Mouse (Mus musculus) heart, embryonic 10.5 days (tissue): Measurements from ENCODE around the gene Dna2. TPM values are rescaled to one million over a fixed set of nuclear protein-coding genes. Genes with fewer than 3 reads are reported as not detected.
A peak's percentile ranks its signal among the peaks of the same experiment; 100 is the strongest.

Source experiments
- DNase-seq: peaks from one replicate; pipeline ENCODE4 v3.0.0-alpha.2; 2017; ENCODE audit warnings: low spot score
- H3K27ac ChIP-seq: fragments of 300-500 bp; sonication (generic); 2 replicates; pipeline ENCODE4 v1.5.1; 2016; ENCODE audit warnings: mild to moderate bottlenecking
- H3K27me3 ChIP-seq: fragments of 300-500 bp; sonication (generic); 2 replicates; pipeline ENCODE4 v1.6.1; 2016; ENCODE audit warnings: mild to moderate bottlenecking; ENCODE audit not compliant: poor library complexity, insufficient read depth, severe bottlenecking
- H3K36me3 ChIP-seq: fragments of 300-500 bp; sonication (generic); 2 replicates; pipeline ENCODE4 v1.6.1; 2016; ENCODE audit warnings: mild to moderate bottlenecking, moderate library complexity
- H3K4me1 ChIP-seq: fragments of 300-500 bp; sonication (generic); 2 replicates; pipeline ENCODE4 v1.6.1; 2016; ENCODE audit warnings: mild to moderate bottlenecking
- H3K4me3 ChIP-seq: fragments of 300-500 bp; sonication (generic); 2 replicates; pipeline ENCODE4 v1.5.1; 2016; ENCODE audit warnings: mild to moderate bottlenecking, moderate library complexity
- H3K9me3 ChIP-seq: fragments of 300-500 bp; sonication (generic); 2 replicates; pipeline ENCODE4 v1.6.1; 2016; ENCODE audit warnings: mild to moderate bottlenecking, moderate library complexity
- WGBS: fragments of 180-500 bp; shearing (Covaris S2); methylation state at CpG from one replicate; pipeline ENCODE4 v1.1.7; 2016; 5-methylcytosine and 5-hydroxymethylcytosine counted together
- polyA plus RNA-seq: library from polyadenylated mRNA; unstranded; fragments of >200 nt; fragmentation: Nextera tagmentation; extraction: Ambion mirVana; gene quantifications from 2 replicates; pipeline ENCODE4 v1.2.1, GENCODE M21; 2016

Dna2 gene
- polyA plus RNA-seq, 1 experiment from 2014 or later, result 31.7 TPM

DNA sequence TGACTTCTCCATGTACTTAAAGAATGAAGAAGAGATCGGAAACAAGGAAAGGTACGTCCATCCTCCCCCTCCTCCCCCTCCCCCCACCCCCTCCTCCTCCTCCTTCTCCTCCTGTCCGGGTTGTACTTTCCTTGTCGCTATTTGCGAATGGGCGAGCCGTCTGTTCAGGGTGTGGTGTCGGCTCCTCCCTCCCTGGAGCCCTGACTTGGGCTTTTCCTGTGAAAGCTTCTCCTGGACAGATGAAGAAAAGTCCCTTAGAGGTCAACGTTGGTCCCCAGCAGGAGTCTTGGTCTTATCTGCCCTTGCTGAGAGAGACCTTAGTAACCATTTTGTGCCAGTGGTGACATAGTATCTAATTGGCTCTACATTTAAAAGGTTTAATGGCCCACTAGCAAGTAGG lies 47.2 kb downstream of the Dna2 start:
- Histone ChIP-seq H3K9me3 (no peaks in the 10 kb centered on the region), H3K4me3 (no peak overlapping the region), H3K36me3 (peaks cover 94% of the 10 kb centered on the region), H3K27me3 (no peaks in the 10 kb centered on the region), H3K4me1 (no peaks in the 10 kb centered on the region), H3K27ac (no peak overlapping the region)
- WGBS, result 73% methylated on average over 8 of the region's 9 CpGs
- DNase-seq, result no peak

DNA sequence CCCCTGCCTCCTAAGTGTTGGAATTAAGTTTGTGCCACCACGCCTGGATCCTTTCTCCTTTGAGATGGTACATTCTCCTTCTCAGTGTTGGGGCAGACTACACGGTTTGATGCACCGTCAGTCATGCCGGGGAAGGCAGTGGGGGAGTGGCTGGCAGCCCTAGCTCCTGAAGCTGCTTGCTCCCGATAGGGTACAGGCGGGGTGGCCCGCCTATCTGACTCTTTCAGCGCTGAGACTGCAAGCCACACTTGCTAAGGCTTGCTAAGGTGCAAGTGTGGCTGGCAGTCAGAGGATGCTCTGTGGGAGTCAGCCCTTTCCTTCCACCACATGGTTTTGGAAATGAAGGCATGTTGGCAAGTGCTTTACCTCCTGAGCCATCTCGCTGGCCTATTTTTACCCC lies 53.8 kb downstream of the Dna2 start:
- peaks cover 92% of the 10 kb centered on the region for H3K36me3 ChIP-seq
- 71% methylated on average over 9 of the region's 9 CpGs for WGBS

DNA sequence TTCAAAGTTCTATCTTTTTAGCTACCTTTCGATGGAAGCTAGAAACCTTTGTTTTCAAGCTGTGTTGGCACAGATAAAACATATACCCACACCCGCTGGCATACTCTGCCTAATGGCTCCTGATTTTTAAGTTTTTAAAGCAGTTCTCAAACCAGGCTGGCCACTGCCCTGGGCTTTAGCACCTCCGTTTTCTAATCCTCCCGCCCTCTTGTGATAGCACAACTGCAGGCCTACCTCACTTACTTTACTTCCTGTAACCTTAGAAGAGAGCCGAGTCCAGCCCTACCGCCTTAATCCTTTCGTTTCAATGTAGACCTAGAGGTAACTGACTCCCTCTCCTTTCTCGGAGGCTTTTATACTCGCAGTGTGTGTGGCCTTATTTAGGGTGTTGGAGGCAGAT lies 56.4 kb downstream of the Dna2 start:
- Histone ChIP-seq H3K4me3 (no peak overlapping the region), H3K27me3 (no peaks in the 10 kb centered on the region), H3K36me3 (peaks cover 93% of the 10 kb centered on the region), H3K27ac (no peak overlapping the region), H3K9me3 (no peaks in the 10 kb centered on the region), H3K4me1 (no peaks in the 10 kb centered on the region)
- WGBS, result 69% methylated on average over 9 of the region's 9 CpGs
- DNase-seq, result no peak

More for the DNA sequence above, 53.8 kb downstream of the Dna2 start:
- Histone ChIP-seq H3K27me3 (no peaks in the 10 kb centered on the region), H3K4me3 (no peak overlapping the region), H3K27ac (no peak overlapping the region), H3K9me3 (no peaks in the 10 kb centered on the region), H3K4me1 (no peaks in the 10 kb centered on the region)
- DNase-seq, result no peak

DNA sequence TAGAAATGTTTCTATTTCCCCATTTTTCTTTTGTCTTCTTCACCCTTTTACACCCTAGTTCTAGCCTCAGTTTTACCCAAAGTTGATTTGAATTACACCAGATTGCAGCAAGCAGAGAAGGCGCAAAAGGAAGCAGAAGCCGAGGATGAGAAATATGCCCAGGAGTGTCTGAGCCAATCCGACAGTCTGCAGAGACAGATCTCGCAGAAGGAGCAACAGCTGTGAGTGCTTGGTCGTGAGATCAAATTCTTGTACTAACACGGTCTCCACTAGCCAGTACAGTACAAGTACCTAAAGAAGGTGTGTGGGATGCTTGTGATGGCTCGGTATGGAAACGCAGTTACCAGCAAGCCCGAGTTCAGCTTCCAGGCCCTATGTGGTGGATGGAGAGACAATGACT lies 57.7 kb downstream of the Dna2 start:
- Histone ChIP-seq H3K4me3 (no peak overlapping the region), H3K27me3 (no peaks in the 10 kb centered on the region), H3K9me3 (no peaks in the 10 kb centered on the region), H3K36me3 (peaks cover 93% of the 10 kb centered on the region), H3K27ac (no peak overlapping the region), H3K4me1 (no peaks in the 10 kb centered on the region)
- DNase-seq, result no peak
- WGBS, result 88% methylated on average over 9 of the region's 9 CpGs

DNA sequence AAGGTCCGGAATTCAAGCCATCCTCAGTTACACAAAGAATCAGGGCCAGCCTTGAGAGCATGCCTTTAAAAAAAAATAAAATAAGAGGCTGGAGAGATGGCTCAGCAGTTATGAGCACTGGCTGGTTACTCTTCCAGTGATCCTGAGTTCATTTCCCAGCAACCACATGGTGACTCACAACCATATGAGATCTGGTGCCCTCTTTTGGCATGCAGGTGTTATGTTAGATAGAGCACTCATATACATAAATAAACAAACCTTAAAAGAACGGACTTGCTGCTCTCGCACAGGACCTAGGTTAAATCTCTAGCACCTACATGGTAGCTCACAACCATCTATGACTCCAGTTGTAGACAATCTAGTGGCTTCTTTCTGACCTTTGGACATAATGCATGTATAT lies 61.4 kb downstream of the Dna2 start:
- peaks cover 93% of the 10 kb centered on the region for H3K36me3 ChIP-seq
- no peaks in the 10 kb centered on the region for H3K9me3 ChIP-seq
- no peak overlapping the region for H3K4me3 ChIP-seq
- H3K27me3 ChIP-seq, result no peaks in the 10 kb centered on the region
- no peak overlapping the region for H3K27ac ChIP-seq
- no peaks in the 10 kb centered on the region for H3K4me1 ChIP-seq
- DNase-seq, result no peak
- 75% methylated on average over 3 of the region's 3 CpGs for WGBS

DNA sequence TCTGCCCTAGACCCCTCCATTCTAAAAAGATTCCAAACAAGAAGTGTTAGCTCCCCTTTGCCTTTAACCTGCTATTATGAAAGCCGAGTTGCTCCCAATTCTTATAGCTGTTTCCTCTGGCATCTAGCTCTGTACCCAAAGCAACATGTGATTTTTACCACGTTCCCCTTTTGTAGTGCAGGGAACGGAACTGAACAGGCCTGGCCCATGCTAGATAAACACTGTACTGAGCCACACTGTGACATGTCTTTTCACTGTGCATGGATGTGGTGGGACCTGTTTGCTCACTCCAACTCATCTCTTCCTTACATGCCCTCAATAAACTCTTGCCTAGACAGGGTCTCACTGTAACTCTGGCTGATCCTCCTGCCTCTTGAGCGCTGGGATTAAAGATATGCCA lies 63.4 kb downstream of the Dna2 start:
- no peaks in the 10 kb centered on the region for H3K27me3 ChIP-seq
- no peak overlapping the region for H3K27ac ChIP-seq
- no peak overlapping the region for H3K4me3 ChIP-seq
- no peak for DNase-seq
- H3K9me3 ChIP-seq, result no peaks in the 10 kb centered on the region
- 85% methylated on average over 4 of the region's 4 CpGs for WGBS
- no peaks in the 10 kb centered on the region for H3K4me1 ChIP-seq
- peaks cover 94% of the 10 kb centered on the region for H3K36me3 ChIP-seq

DNA sequence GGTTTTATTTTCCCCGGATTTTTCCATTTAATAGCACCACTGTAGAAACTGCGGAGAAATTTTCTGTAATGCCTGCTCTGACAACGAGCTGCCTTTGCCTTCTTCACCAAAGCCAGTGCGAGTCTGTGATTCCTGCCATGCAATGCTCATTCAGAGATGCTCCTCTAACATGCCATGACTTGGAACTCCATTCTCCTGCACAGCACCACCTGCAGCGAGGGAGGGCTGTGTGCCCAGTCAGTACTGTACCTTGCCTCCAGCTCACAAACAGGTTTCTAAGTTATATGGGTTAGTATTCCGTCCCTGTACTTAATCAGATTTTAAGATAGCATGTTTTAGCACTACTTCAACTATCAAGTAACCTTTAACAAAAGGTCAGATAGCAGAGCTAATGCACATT lies 64.7 kb downstream of the Dna2 start:
- WGBS, result 86% methylated on average over 6 of the region's 6 CpGs

DNA sequence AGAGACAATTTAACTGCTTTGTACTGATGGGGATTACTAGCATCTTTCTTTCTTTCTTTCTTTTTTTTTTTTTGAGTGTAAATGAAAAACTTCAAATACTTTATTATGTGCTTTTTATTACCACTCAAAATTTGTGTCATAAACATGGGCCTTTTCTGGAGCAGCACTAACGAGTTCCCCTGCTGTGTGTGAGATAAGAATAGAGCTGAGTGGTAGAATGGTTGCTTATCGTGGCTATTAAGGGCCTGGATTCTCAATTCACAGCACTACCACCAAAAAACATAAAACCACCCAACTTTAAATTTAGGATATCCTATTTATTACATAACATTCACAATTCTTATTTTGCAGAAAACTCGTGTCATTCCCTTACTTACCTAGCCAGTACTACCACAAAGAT lies 66.7 kb downstream of the Dna2 start:
- no peaks in the 10 kb centered on the region for H3K27me3 ChIP-seq
- WGBS, result 76% methylated on average over 3 of the region's 3 CpGs
- peaks cover 93% of the 10 kb centered on the region for H3K36me3 ChIP-seq
- no peak overlapping the region for H3K4me3 ChIP-seq
- no peak overlapping the region for H3K27ac ChIP-seq
- H3K9me3 ChIP-seq, result no peaks in the 10 kb centered on the region
- DNase-seq, result no peak
- H3K4me1 ChIP-seq, result no peaks in the 10 kb centered on the region

More for the DNA sequence above, 64.7 kb downstream of the Dna2 start:
- Histone ChIP-seq H3K36me3 (peaks cover 95% of the 10 kb centered on the region), H3K27me3 (no peaks in the 10 kb centered on the region), H3K27ac (no peak overlapping the region), H3K4me1 (no peaks in the 10 kb centered on the region), H3K9me3 (no peaks in the 10 kb centered on the region), H3K4me3 (no peak overlapping the region)
- no peak for DNase-seq

DNA sequence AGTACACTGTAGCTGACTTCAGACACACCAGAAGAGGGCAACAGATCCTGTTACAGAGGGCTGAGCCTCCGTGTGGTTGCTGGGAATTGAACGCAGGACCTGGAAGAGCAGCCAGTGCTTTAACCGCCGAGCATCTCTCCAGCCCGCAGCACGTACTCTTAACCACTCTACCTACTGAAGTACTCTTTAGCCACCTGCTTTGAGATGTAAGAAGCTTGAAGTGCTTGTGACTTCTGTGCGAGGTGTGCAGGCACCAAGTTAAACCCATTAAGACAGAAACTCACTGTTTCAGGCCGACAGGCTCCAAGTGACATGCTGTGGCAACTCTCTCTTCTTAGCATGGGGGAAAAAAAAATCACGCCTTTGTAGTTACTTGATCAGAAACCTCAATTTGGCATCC lies 67.3 kb downstream of the Dna2 start:
- H3K27ac ChIP-seq, result no peak overlapping the region
- H3K36me3 ChIP-seq, result peaks cover 90% of the 10 kb centered on the region
- no peaks in the 10 kb centered on the region for H3K4me1 ChIP-seq
- no peak overlapping the region for H3K4me3 ChIP-seq
- WGBS, result 87% methylated on average over 9 of the region's 9 CpGs
- no peaks in the 10 kb centered on the region for H3K27me3 ChIP-seq
- DNase-seq, result no peak
- H3K9me3 ChIP-seq, result no peaks in the 10 kb centered on the region

DNA sequence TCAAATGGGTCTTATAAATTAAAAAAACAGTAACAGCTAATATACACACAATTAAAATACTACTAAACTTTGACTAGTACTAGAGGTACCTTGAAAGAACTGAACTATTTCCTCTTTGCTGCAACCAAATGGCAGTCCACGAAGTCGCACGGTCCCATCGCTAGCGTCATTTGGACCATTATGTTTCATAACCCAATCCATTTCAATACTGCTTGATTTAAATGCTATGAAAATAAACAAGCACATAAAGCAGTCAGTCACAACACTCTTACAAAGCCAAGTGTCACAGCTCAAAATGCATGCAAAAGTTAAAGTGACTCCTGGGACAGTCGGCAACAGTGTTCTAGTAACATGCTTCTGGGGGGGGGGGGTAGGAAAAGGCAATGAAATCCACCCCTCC lies 72.5 kb downstream of the Dna2 start:
- Histone ChIP-seq H3K9me3 (no peaks in the 10 kb centered on the region), H3K27ac (no peak overlapping the region), H3K36me3 (peaks cover 42% of the 10 kb centered on the region), H3K4me1 (peaks cover 11% of the 10 kb centered on the region), H3K4me3 (no peak overlapping the region), H3K27me3 (no peaks in the 10 kb centered on the region)
- WGBS, result 93% methylated on average over 6 of the region's 6 CpGs
- no peak for DNase-seq

DNA sequence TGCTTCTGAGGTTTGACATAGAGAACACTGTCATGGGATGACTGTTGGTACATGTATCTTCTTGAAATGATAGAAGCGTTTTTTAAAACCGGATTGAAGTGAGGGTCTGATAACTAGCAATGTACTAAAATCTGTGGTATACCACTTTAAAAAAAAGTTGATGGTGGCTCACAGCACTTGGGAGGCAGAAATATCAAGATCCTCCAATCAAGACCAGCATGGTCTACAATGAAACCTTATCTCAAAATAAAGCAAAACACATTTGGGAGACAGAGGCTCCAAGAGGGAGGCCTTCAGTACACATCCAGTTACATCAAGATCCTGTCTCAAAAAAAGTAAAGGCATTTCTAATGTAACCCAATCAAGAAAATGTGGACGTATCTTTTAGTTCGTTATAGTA lies 74.9 kb downstream of the Dna2 start:
- H3K36me3 ChIP-seq, result peaks cover 18% of the 10 kb centered on the region
- H3K4me1 ChIP-seq, result peaks cover 14% of the 10 kb centered on the region
- no peak for DNase-seq
- H3K27me3 ChIP-seq, result no peaks in the 10 kb centered on the region
- H3K4me3 ChIP-seq, result peak overlapping the region; percentile 89
- H3K27ac ChIP-seq, result no peak overlapping the region
- H3K9me3 ChIP-seq, result no peaks in the 10 kb centered on the region
- WGBS, result 66% methylated on average over 4 of the region's 4 CpGs

DNA sequence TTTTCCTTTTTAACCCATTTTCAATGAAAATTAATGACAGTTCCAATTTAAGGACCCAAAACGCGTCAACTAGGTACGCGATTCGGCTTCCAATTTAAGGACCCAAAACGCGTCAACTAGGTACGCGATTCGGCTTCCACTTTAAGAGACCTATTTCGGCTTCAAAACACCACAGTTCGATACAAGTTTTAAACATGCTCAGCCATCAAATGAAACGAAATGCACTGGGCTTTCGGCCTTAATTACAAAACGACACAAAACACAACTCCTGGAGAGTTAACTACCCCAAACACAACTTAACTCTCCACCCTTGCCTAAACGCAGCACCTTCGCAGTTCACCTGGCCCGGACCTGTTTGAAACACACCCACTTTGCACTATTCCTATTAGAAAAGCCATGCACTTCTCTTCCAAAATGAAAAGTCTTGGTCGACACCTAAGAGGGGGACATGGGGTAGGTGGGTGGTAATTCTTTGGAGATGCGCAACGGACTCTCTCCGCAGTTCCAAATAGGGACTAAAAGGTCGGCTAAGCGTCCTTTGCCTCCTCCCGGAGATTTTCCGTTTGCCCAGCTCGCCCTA lies 75.8 kb downstream of the Dna2 start:
- peak overlapping the region; percentile 89 for H3K4me3 ChIP-seq
- H3K36me3 ChIP-seq, result peaks cover 8% of the 10 kb centered on the region
- no peak for DNase-seq
- peaks cover 14% of the 10 kb centered on the region for H3K4me1 ChIP-seq
- H3K27ac ChIP-seq, result peak overlapping the region; percentile 100
- no peaks in the 10 kb centered on the region for H3K9me3 ChIP-seq
- H3K27me3 ChIP-seq, result no peaks in the 10 kb centered on the region
- under 1% methylated on average over 27 of the region's 27 CpGs for WGBS

DNA sequence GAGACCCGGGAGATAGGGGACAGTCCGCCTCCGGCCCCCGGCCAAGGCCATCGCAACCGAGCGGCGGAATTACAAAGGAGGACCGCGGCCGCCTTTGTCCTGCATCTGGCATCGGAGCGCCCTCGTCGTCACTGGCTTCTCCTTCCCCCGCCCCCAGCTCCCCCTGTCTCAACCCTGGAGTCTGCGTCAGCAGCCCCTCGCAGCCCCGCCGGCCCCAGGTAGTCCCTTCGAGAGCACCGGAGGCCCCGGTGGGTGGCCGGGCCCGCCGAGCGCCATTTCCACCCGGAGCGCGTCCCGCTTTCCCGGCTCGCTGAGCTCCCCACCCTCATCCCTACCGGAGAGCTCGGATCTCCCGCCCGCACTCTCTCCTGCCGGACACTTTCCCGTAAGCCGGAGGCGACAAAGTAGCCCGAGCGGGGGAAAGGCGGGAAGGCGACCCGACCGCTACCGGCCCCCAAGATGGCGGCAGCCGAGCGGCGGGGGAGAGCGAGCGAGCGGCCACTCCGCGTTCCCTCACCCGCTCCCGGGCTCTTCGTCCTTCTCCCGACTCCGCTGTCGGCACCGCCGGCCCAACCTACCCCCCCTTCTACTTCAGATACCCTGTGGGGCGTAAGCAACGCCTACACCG lies 76.4 kb downstream of the Dna2 start:
- peak; percentile 88 for DNase-seq
- Histone ChIP-seq H3K27me3 (no peaks in the 10 kb centered on the region), H3K9me3 (no peaks in the 10 kb centered on the region), H3K36me3 (peaks cover 2% of the 10 kb centered on the region; the same call in 1 of the 2 replicates), H3K27ac (peak overlapping the region; percentile 100), H3K4me1 (peaks cover 14% of the 10 kb centered on the region), H3K4me3 (peak overlapping the region; percentile 89)
- under 1% methylated on average over 66 of the region's 68 CpGs for whole genome bisulfite sequencing
